Mouse (Mus musculus) hindbrain, embryonic 10.5 days (tissue): ENCODE data around the gene Chmp4b. TPM values are rescaled to one million over a fixed set of nuclear protein-coding genes. Genes with fewer than 3 reads are reported as not detected.
A peak's percentile ranks its signal among the peaks of the same experiment; 100 is the strongest.

ENCODE experiments used
- DNase-seq: peaks from one replicate; pipeline ENCODE4 v3.0.0-alpha.2; 2017; ENCODE audit warnings: low spot score
- H3K27ac ChIP-seq: fragments of 300-500 bp; sonication (generic); 2 replicates; pipeline ENCODE4 v1.5.1; 2016; ENCODE audit warnings: mild to moderate bottlenecking, moderate library complexity
- H3K27me3 ChIP-seq: fragments of 300-500 bp; sonication (generic); 2 replicates; pipeline ENCODE4 v1.6.1; 2016; ENCODE audit warnings: mild to moderate bottlenecking; ENCODE audit not compliant: poor library complexity, insufficient read depth, severe bottlenecking
- H3K36me3 ChIP-seq: fragments of 300-500 bp; sonication (generic); 2 replicates; pipeline ENCODE4 v1.6.1; 2016; ENCODE audit warnings: mild to moderate bottlenecking, moderate library complexity
- H3K4me1 ChIP-seq: fragments of 300-500 bp; sonication (generic); replicated peaks from 2 replicates; pipeline ENCODE4 v1.6.1; 2016; ENCODE audit warnings: mild to moderate bottlenecking
- H3K4me3 ChIP-seq: fragments of 300-500 bp; sonication (generic); 2 replicates; pipeline ENCODE4 v1.5.1; 2016; ENCODE audit warnings: mild to moderate bottlenecking, moderate library complexity
- H3K9me3 ChIP-seq: fragments of 300-500 bp; sonication (generic); 2 replicates; pipeline ENCODE4 v1.6.1; 2016; ENCODE audit warnings: mild to moderate bottlenecking, moderate library complexity
- WGBS: fragments of 180-500 bp; shearing (Covaris S2); methylation state at CpG from one replicate; pipeline ENCODE4 v1.1.7; 2016; 5-methylcytosine and 5-hydroxymethylcytosine counted together
- polyA plus RNA-seq: library from polyadenylated mRNA; unstranded; fragments of >200 nt; fragmentation: Nextera tagmentation; extraction: Ambion mirVana; gene quantifications from 2 replicates; pipeline ENCODE4 v1.2.1, GENCODE M21; 2016

Gene Chmp4b
- polyA plus RNA-seq, 1 experiment from 2014 or later = 18.1 TPM

GRCm38 (mm10) chr2:154648086-154648485 is 3.4 kb upstream of the Chmp4b start:
- Histone ChIP-seq H3K9me3 (no peaks in the 10 kb centered on the region; the same call in 1 of the 2 replicates), H3K27ac (no peak overlapping the region), H3K4me3 (no peak overlapping the region), H3K36me3 (peaks cover 32% of the 10 kb centered on the region), H3K27me3 (no peaks in the 10 kb centered on the region), H3K4me1 (peaks cover 9% of the 10 kb centered on the region)
- peak; percentile 56 for DNase-seq
- WGBS = 20% methylated on average over 3 of the region's 3 CpGs

GRCm38 (mm10) chr2:154650404-154650803 is 1.1 kb upstream of the Chmp4b start:
- no peak for DNase-seq
- H3K27ac ChIP-seq = no peak overlapping the region
- H3K4me1 ChIP-seq = peaks cover 9% of the 10 kb centered on the region
- no peaks in the 10 kb centered on the region; the same call in 1 of the 2 replicates for H3K9me3 ChIP-seq
- no peaks in the 10 kb centered on the region for H3K27me3 ChIP-seq
- no peak overlapping the region for H3K4me3 ChIP-seq
- peaks cover 11% of the 10 kb centered on the region for H3K36me3 ChIP-seq
- 83% methylated on average over 3 of the region's 3 CpGs for WGBS

- H3K4me3 ChIP-seq = no peak overlapping the region
- H3K36me3 ChIP-seq = no peaks in the 10 kb centered on the region
- DNase-seq = no peak
- H3K27me3 ChIP-seq = no peaks in the 10 kb centered on the region
- no peaks in the 10 kb centered on the region; the same call in 1 of the 2 replicates for H3K9me3 ChIP-seq
- H3K4me1 ChIP-seq = peaks cover 25% of the 10 kb centered on the region
- H3K27ac ChIP-seq = no peak overlapping the region
- WGBS = 95% methylated on average over 12 of the region's 12 CpGs
Measured at GRCm38 (mm10) chr2:154654976-154655375, 3.5 kb downstream of the Chmp4b start.

GRCm38 (mm10) chr2:154655878-154656414 is 4.4 kb downstream of the Chmp4b start:
- Histone ChIP-seq H3K4me1 (peaks cover 25% of the 10 kb centered on the region), H3K9me3 (no peaks in the 10 kb centered on the region), H3K27ac (peak overlapping the region; percentile 94; the same call in 1 of the 2 replicates), H3K36me3 (peaks cover 7% of the 10 kb centered on the region), H3K27me3 (no peaks in the 10 kb centered on the region), H3K4me3 (peak overlapping the region; percentile 93; the same call in 1 of the 2 replicates)
- no peak for DNase-seq
- 94% methylated on average over 2 of the region's 2 CpGs for WGBS

GRCm38 (mm10) chr2:154656710-154657485 is 5.4 kb downstream of the Chmp4b start:
- Histone ChIP-seq H3K36me3 (peaks cover 16% of the 10 kb centered on the region), H3K9me3 (no peaks in the 10 kb centered on the region), H3K27me3 (no peaks in the 10 kb centered on the region), H3K4me3 (peak overlapping the region; percentile 93), H3K4me1 (peaks cover 25% of the 10 kb centered on the region), H3K27ac (peak overlapping the region; percentile 94)
- DNase-seq = peak; percentile 96
- under 1% methylated on average over 65 of the region's 67 CpGs for WGBS

- H3K9me3 ChIP-seq = no peaks in the 10 kb centered on the region
- H3K4me1 ChIP-seq = peaks cover 25% of the 10 kb centered on the region
- peak overlapping the region; percentile 94 for H3K27ac ChIP-seq
- WGBS = 20% methylated on average over 12 of the region's 12 CpGs
- peak; percentile 15 for DNase-seq
- peaks cover 21% of the 10 kb centered on the region for H3K36me3 ChIP-seq
- H3K27me3 ChIP-seq = no peaks in the 10 kb centered on the region
- peak overlapping the region; percentile 93 for H3K4me3 ChIP-seq
Measured at GRCm38 (mm10) chr2:154657486-154658237, 6.2 kb downstream of the Chmp4b start.

- Histone ChIP-seq H3K4me3 (peak overlapping the region; percentile 93; the same call in 1 of the 2 replicates), H3K27ac (no peak overlapping the region)
Measured at GRCm38 (mm10) chr2:154659070-154659469, 7.6 kb downstream of the Chmp4b start.

GRCm38 (mm10) chr2:154659531-154660074 is 8.1 kb downstream of the Chmp4b start:
- no peaks in the 10 kb centered on the region for H3K9me3 ChIP-seq
- no peak for DNase-seq
- H3K27me3 ChIP-seq = no peaks in the 10 kb centered on the region
- H3K36me3 ChIP-seq = peaks cover 34% of the 10 kb centered on the region
- WGBS = 82% methylated on average over 5 of the region's 5 CpGs
- H3K4me3 ChIP-seq = 0 out of 2 replicates have a peak overlapping the region, but pooled peaks have one; percentile 93
- no peak overlapping the region for H3K27ac ChIP-seq
- peaks cover 25% of the 10 kb centered on the region for H3K4me1 ChIP-seq

More at GRCm38 (mm10) chr2:154659070-154659469, 7.6 kb downstream of the Chmp4b start:
- peaks cover 25% of the 10 kb centered on the region for H3K4me1 ChIP-seq
- DNase-seq = no peak
- 89% methylated on average over 4 of the region's 4 CpGs for WGBS
- H3K9me3 ChIP-seq = no peaks in the 10 kb centered on the region
- H3K36me3 ChIP-seq = peaks cover 32% of the 10 kb centered on the region
- no peaks in the 10 kb centered on the region for H3K27me3 ChIP-seq

- no peak overlapping the region for H3K4me3 ChIP-seq
- DNase-seq = no peak
- WGBS = 84% methylated on average over 7 of the region's 7 CpGs
- 0 out of 2 replicates have a peak, but pooled peaks cover under 1% of the 10 kb centered on the region for H3K4me1 ChIP-seq
- H3K9me3 ChIP-seq = no peaks in the 10 kb centered on the region
- H3K27ac ChIP-seq = no peak overlapping the region
- H3K27me3 ChIP-seq = no peaks in the 10 kb centered on the region
- H3K36me3 ChIP-seq = peaks cover 36% of the 10 kb centered on the region
Measured at GRCm38 (mm10) chr2:154668680-154669079, 17.2 kb downstream of the Chmp4b start.

GRCm38 (mm10) chr2:154670106-154670505 is 18.6 kb downstream of the Chmp4b start:
- H3K9me3 ChIP-seq = no peaks in the 10 kb centered on the region
- DNase-seq = no peak
- no peaks in the 10 kb centered on the region for H3K27me3 ChIP-seq
- H3K4me1 ChIP-seq = 0 out of 2 replicates have a peak, but pooled peaks cover 4% of the 10 kb centered on the region
- H3K27ac ChIP-seq = no peak overlapping the region
- H3K4me3 ChIP-seq = no peak overlapping the region
- WGBS = 86% methylated on average over 4 of the region's 4 CpGs
- H3K36me3 ChIP-seq = peaks cover 35% of the 10 kb centered on the region

- H3K4me1 ChIP-seq = 0 out of 2 replicates have a peak, but pooled peaks cover 4% of the 10 kb centered on the region
Measured at GRCm38 (mm10) chr2:154670741-154671140, 19.2 kb downstream of the Chmp4b start.

GRCm38 (mm10) chr2:154674008-154674407 is 22.5 kb downstream of the Chmp4b start:
- Histone ChIP-seq H3K4me1 (peaks cover 25% of the 10 kb centered on the region), H3K27me3 (no peaks in the 10 kb centered on the region), H3K9me3 (no peaks in the 10 kb centered on the region), H3K36me3 (peaks cover 38% of the 10 kb centered on the region), H3K4me3 (no peak overlapping the region), H3K27ac (no peak overlapping the region)
- DNase-seq = no peak
- WGBS = 79% methylated on average over 4 of the region's 4 CpGs

More at GRCm38 (mm10) chr2:154670741-154671140, 19.2 kb downstream of the Chmp4b start:
- DNase-seq = no peak
- H3K4me3 ChIP-seq = no peak overlapping the region
- H3K27me3 ChIP-seq = no peaks in the 10 kb centered on the region
- 83% methylated on average over 4 of the region's 4 CpGs for WGBS
- no peak overlapping the region for H3K27ac ChIP-seq
- no peaks in the 10 kb centered on the region for H3K9me3 ChIP-seq
- peaks cover 42% of the 10 kb centered on the region for H3K36me3 ChIP-seq
